Mouse (Mus musculus) limb, embryonic 14.5 days (tissue): ENCODE measurements at regions not wholly inside any gene's neighbourhood (a gene's known extent, or its start where the extent isn't known, plus 50 kb on each side); places are given as distances from the start of the nearest gene placed in this dataset.

ENCODE experiments used
- ATAC-seq: fragments of 200-750 bp; cut with Nextera tagmentation; 2 replicates; pipeline ENCODE4 v1.8.0; 2017; ENCODE audit warnings: low read depth, moderate number of reproducible peaks, moderate TSS enrichment; ENCODE audit not compliant: low FRiP score
- DNase-seq: peaks from one replicate; pipeline ENCODE4 v3.0.0-alpha.2; 2015; ENCODE audit warnings: low spot score
- H3K27ac ChIP-seq: fragments of 300-500 bp; sonication (generic); replicated peaks from 2 replicates; pipeline ENCODE4 v1.5.1; 2014; ENCODE audit warnings: low read depth, mild to moderate bottlenecking, low read length, moderate library complexity, mixed read lengths
- H3K27me3 ChIP-seq: fragments of 300-500 bp; sonication (generic); 2 replicates; pipeline ENCODE4 v1.6.1; 2014; ENCODE audit warnings: low read length, mixed read lengths; ENCODE audit not compliant: control insufficient read depth, insufficient read depth
- H3K36me3 ChIP-seq: fragments of 300-500 bp; sonication (generic); 2 replicates; pipeline ENCODE4 v1.6.1; 2014; ENCODE audit warnings: mild to moderate bottlenecking, low read length, moderate library complexity, mixed read lengths; ENCODE audit not compliant: control insufficient read depth, insufficient read depth
- H3K4me1 ChIP-seq: fragments of 300-500 bp; sonication (generic); 2 replicates; pipeline ENCODE4 v1.6.1; 2014; ENCODE audit warnings: antibody characterized with exemption, low read length, mixed read lengths; ENCODE audit not compliant: control insufficient read depth, insufficient read depth
- H3K4me2 ChIP-seq: fragments of 300-500 bp; sonication (generic); replicated peaks from 2 replicates; pipeline ENCODE4 v1.6.1; 2014; ENCODE audit warnings: low read depth, mild to moderate bottlenecking, low read length, moderate library complexity; ENCODE audit not compliant: severe bottlenecking
- H3K4me3 ChIP-seq: fragments of 300-500 bp; sonication (generic); replicated peaks from 2 replicates; pipeline ENCODE4 v1.5.1; 2014; ENCODE audit warnings: low read length
- H3K9ac ChIP-seq: fragments of 300-500 bp; sonication (generic); 2 replicates; pipeline ENCODE4 v1.6.1; 2014; ENCODE audit warnings: mild to moderate bottlenecking, low read depth, low read length, moderate library complexity; ENCODE audit not compliant: severe bottlenecking
- H3K9me3 ChIP-seq: fragments of 300-500 bp; sonication (generic); 2 replicates; pipeline ENCODE4 v1.6.1; 2016; ENCODE audit warnings: low read length; ENCODE audit not compliant: control insufficient read depth
- POLR2A ChIP-seq: fragments of 200-500 bp; IDR thresholded peaks from 2 replicates; pipeline ENCODE4 v1.8.0; 2012; ENCODE audit warnings: inconsistent platforms, mild to moderate bottlenecking, moderate library complexity, borderline replicate concordance; ENCODE audit not compliant: insufficient read depth, insufficient read length; ENCODE audit errors: extremely low read depth
- WGBS: fragments of 180-500 bp; shearing (Covaris S2); extraction: QIAGEN DNeasy Blood & Tissue Kit; methylation state at CpG from one replicate; pipeline ENCODE4 v1.1.7; 2014; 5-methylcytosine and 5-hydroxymethylcytosine counted together

GRCm38 (mm10) chr1:90349611-90350010 lies 145.8 kb downstream of the Ackr3 start:
- no peak overlapping the region for H3K9ac ChIP-seq
- H3K9me3 ChIP-seq: no peaks in the 10 kb centered on the region
- H3K27ac ChIP-seq: no peak overlapping the region
- H3K27me3 ChIP-seq: no peaks in the 10 kb centered on the region
- no peak for TF ChIP-seq POLR2A
- ATAC-seq: 0 out of 2 replicates have a peak, but pooled peaks have one; percentile 47
- no peak overlapping the region for H3K4me2 ChIP-seq
- H3K36me3 ChIP-seq: no peaks in the 10 kb centered on the region
- H3K4me1 ChIP-seq: peaks cover 31% of the 10 kb centered on the region
- no peak overlapping the region for H3K4me3 ChIP-seq
- no peak for DNase-seq
- 24% methylated on average over 6 of the region's 6 CpGs for WGBS

GRCm38 (mm10) chr1:90353325-90353724 lies 149.5 kb downstream of the Ackr3 start:
- WGBS: 9% methylated on average over 7 of the region's 7 CpGs
- peak overlapping the region; percentile 9 for H3K27ac ChIP-seq
- no peaks in the 10 kb centered on the region for H3K9me3 ChIP-seq
- ATAC-seq (no peak), DNase-seq (no peak)
- TF ChIP-seq POLR2A: no peak
- H3K36me3 ChIP-seq: no peaks in the 10 kb centered on the region
- no peak overlapping the region for H3K4me2 ChIP-seq
- H3K27me3 ChIP-seq: no peaks in the 10 kb centered on the region
- H3K4me1 ChIP-seq: peaks cover 42% of the 10 kb centered on the region
- H3K4me3 ChIP-seq: no peak overlapping the region
- no peak overlapping the region for H3K9ac ChIP-seq

- no peaks in the 10 kb centered on the region for H3K27me3 ChIP-seq
- H3K9ac ChIP-seq: no peak overlapping the region
- H3K9me3 ChIP-seq: no peaks in the 10 kb centered on the region
- TF ChIP-seq POLR2A: no peak
- H3K27ac ChIP-seq: no peak overlapping the region
- WGBS: 47% methylated on average over 3 of the region's 3 CpGs
- no peaks in the 10 kb centered on the region for H3K36me3 ChIP-seq
- ATAC-seq (no peak), DNase-seq (no peak)
- no peak overlapping the region for H3K4me2 ChIP-seq
- H3K4me1 ChIP-seq: peaks cover 39% of the 10 kb centered on the region
- no peak overlapping the region for H3K4me3 ChIP-seq
Observed at GRCm38 (mm10) chr1:90356567-90356966, 152.8 kb downstream of the Ackr3 start.

- no peak; the same call in 1 of the 2 replicates for ATAC-seq
- Histone ChIP-seq H3K36me3 (no peaks in the 10 kb centered on the region), H3K9ac (no peak overlapping the region), H3K4me3 (no peak overlapping the region), H3K4me2 (no peak overlapping the region), H3K27ac (no peak overlapping the region), H3K4me1 (peaks cover 32% of the 10 kb centered on the region), H3K27me3 (no peaks in the 10 kb centered on the region), H3K9me3 (no peaks in the 10 kb centered on the region)
- TF ChIP-seq POLR2A: no peak
- DNase-seq: no peak
Observed at GRCm38 (mm10) chr1:90357391-90357790, 153.6 kb downstream of the Ackr3 start.

- Histone ChIP-seq H3K9ac (no peak overlapping the region), H3K36me3 (no peaks in the 10 kb centered on the region), H3K4me3 (no peak overlapping the region), H3K27ac (no peak overlapping the region), H3K9me3 (no peaks in the 10 kb centered on the region), H3K27me3 (no peaks in the 10 kb centered on the region), H3K4me2 (no peak overlapping the region), H3K4me1 (peaks cover 19% of the 10 kb centered on the region)
- no peak for TF ChIP-seq POLR2A
- ATAC-seq (no peak), DNase-seq (no peak)
- 61% methylated on average over 2 of the region's 2 CpGs for WGBS
Observed at GRCm38 (mm10) chr1:90358971-90359370, 155.2 kb downstream of the Ackr3 start.

GRCm38 (mm10) chr1:90360065-90360464 lies 156.3 kb downstream of the Ackr3 start:
- Histone ChIP-seq H3K4me1 (peaks cover 24% of the 10 kb centered on the region), H3K4me2 (no peak overlapping the region), H3K36me3 (no peaks in the 10 kb centered on the region), H3K27me3 (no peaks in the 10 kb centered on the region), H3K4me3 (no peak overlapping the region), H3K9ac (no peak overlapping the region), H3K9me3 (no peaks in the 10 kb centered on the region), H3K27ac (no peak overlapping the region)
- TF ChIP-seq POLR2A: no peak
- DNase-seq (no peak), ATAC-seq (no peak)
- 67% methylated on average over 3 of the region's 3 CpGs for WGBS
